Mouse (Mus musculus) neural tube, embryonic 10.5 days (tissue): ENCODE results near the gene Cdhr1.

Experiments
- DNase-seq: peaks from one replicate; pipeline ENCODE4 v3.0.0-alpha.2; 2017; ENCODE audit warnings: low spot score; ENCODE audit errors: extremely low spot score

Gene Cdhr1

GRCm38 (mm10) chr14:37080724-37081123, 17.4 kb downstream of the Cdhr1 start:
- DNase-seq, result no peak

GRCm38 (mm10) chr14:37068516-37068915, 29.6 kb downstream of the Cdhr1 start:
- DNase-seq, result peak; percentile 60

GRCm38 (mm10) chr14:37067629-37068028, 30.5 kb downstream of the Cdhr1 start, which contains the start of gene Lrit2:
Gene Lrit2 (plus strand): TSS chr14:37067929.
- DNase-seq, result no peak

- no peak for DNase-seq
Measured at GRCm38 (mm10) chr14:37066636-37067035, 31.5 kb downstream of the Cdhr1 start.

- DNase-seq, result no peak
Measured at GRCm38 (mm10) chr14:37064849-37065248, 33.3 kb downstream of the Cdhr1 start.

- no peak for DNase-seq
Measured at GRCm38 (mm10) chr14:37048914-37049410, 49.2 kb downstream of the Cdhr1 start, which contains the start of gene Rgr. Gene Rgr (minus strand): TSS chr14:37048964.

GRCm38 (mm10) chr14:37034432-37034831, 63.7 kb downstream of the Cdhr1 start:
- no peak for DNase-seq

GRCm38 (mm10) chr14:37033241-37033640, 64.9 kb downstream of the Cdhr1 start:
- DNase-seq, result peak; percentile 70

GRCm38 (mm10) chr14:37032481-37033104, 65.6 kb downstream of the Cdhr1 start:
- DNase-seq, result no peak

GRCm38 (mm10) chr14:37028555-37028954, 69.6 kb downstream of the Cdhr1 start:
- no peak for DNase-seq

GRCm38 (mm10) chr14:37027951-37028350, 70.2 kb downstream of the Cdhr1 start:
- DNase-seq, result no peak
